Mouse (Mus musculus): ENCODE results near the gene Samd14. TPM values are rescaled to one million over a fixed set of nuclear protein-coding genes. Genes with fewer than 3 reads are reported as not detected.
"Not testable (repeated sequence)": the region's sequence is repeated elsewhere in the genome, so short reads cannot be mapped to it uniquely, and the experiment has no call there.

Samd14 gene
- polyA plus RNA-seq, 2 experiments = 25.5 to 46.0 TPM

- WGBS = 4% methylated on average over 27 of the region's 27 CpGs
- peak; percentile 81 for DNase-seq (ENCODE audit: low spot score)
- ATAC-seq (ENCODE audit: low FRiP score, low read depth) = peak; percentile 67
- Histone ChIP-seq H3K9ac (ENCODE audit: low read depth, low read length, severe bottlenecking) (peak overlapping the region; percentile 53), H3K4me1 (ENCODE audit: control insufficient read depth, insufficient read depth, low read length) (peaks cover 29% of the 10 kb centered on the region), H3K4me3 (replicated peaks; ENCODE audit: low read length) (peak overlapping the region; percentile 37), H3K36me3 (ENCODE audit: control insufficient read depth, insufficient read depth, low read length) (peaks cover 43% of the 10 kb centered on the region), H3K27ac (replicated peaks; ENCODE audit: low read depth, low read length) (peak overlapping the region; percentile 56; the same call in 1 of the 2 replicates), H3K4me2 (replicated peaks; ENCODE audit: low read depth, low read length, severe bottlenecking) (peak overlapping the region; percentile 73), H3K9me3 (ENCODE audit: control insufficient read depth, low read length) (no peaks in the 10 kb centered on the region), H3K27me3 (ENCODE audit: control insufficient read depth, insufficient read depth, low read length) (no peaks in the 10 kb centered on the region)
- 0 out of 2 replicates have a peak, but pooled peaks have one; percentile 36 for TF ChIP-seq POLR2A (IDR thresholded peaks at IDR 0.05; ENCODE audit: borderline replicate concordance, extremely low read depth, insufficient read depth, insufficient read length)
Observed at GRCm38 (mm10) chr11:95006525-95007219, 3.0 kb upstream of the Samd14 start.

GRCm38 (mm10) chr11:95007418-95007817 lies 2.3 kb upstream of the Samd14 start:
- no peak overlapping the region for H3K27ac ChIP-seq (replicated peaks; ENCODE audit: low read depth, low read length)
- H3K27me3 ChIP-seq (ENCODE audit: control insufficient read depth, insufficient read depth, low read length) = no peaks in the 10 kb centered on the region
- no peak for TF ChIP-seq POLR2A (IDR thresholded peaks at IDR 0.05; ENCODE audit: borderline replicate concordance, extremely low read depth, insufficient read depth, insufficient read length)
- H3K9me3 ChIP-seq (ENCODE audit: control insufficient read depth, low read length) = no peaks in the 10 kb centered on the region
- DNase-seq (ENCODE audit: low spot score) (no peak), ATAC-seq (ENCODE audit: low FRiP score, low read depth) (no peak)
- H3K9ac ChIP-seq (ENCODE audit: low read depth, low read length, severe bottlenecking) = no peak overlapping the region
- H3K4me1 ChIP-seq (ENCODE audit: control insufficient read depth, insufficient read depth, low read length) = peaks cover 36% of the 10 kb centered on the region
- 0 out of 2 replicates have a peak overlapping the region, but pooled peaks have one; percentile 73 for H3K4me2 ChIP-seq (replicated peaks; ENCODE audit: low read depth, low read length, severe bottlenecking)
- H3K4me3 ChIP-seq (replicated peaks; ENCODE audit: low read length) = no peak overlapping the region
- WGBS = 65% methylated on average over 3 of the region's 3 CpGs
- H3K36me3 ChIP-seq (ENCODE audit: control insufficient read depth, insufficient read depth, low read length) = peaks cover 36% of the 10 kb centered on the region

GRCm38 (mm10) chr11:95008661-95009628 lies 734 bp upstream of the Samd14 start:
- H3K4me1 ChIP-seq (ENCODE audit: control insufficient read depth, insufficient read depth, low read length) = peaks cover 44% of the 10 kb centered on the region
- H3K4me3 ChIP-seq (replicated peaks; ENCODE audit: low read length) = peak overlapping the region; percentile 85
- peak; percentile 47 for DNase-seq (ENCODE audit: low spot score)
- H3K36me3 ChIP-seq (ENCODE audit: control insufficient read depth, insufficient read depth, low read length) = peaks cover 22% of the 10 kb centered on the region
- H3K27me3 ChIP-seq (ENCODE audit: control insufficient read depth, insufficient read depth, low read length) = no peaks in the 10 kb centered on the region
- H3K4me2 ChIP-seq (replicated peaks; ENCODE audit: low read depth, low read length, severe bottlenecking) = peak overlapping the region; percentile 90
- H3K27ac ChIP-seq (replicated peaks; ENCODE audit: low read depth, low read length) = peak overlapping the region; percentile 92
- TF ChIP-seq POLR2A (IDR thresholded peaks at IDR 0.05; ENCODE audit: borderline replicate concordance, extremely low read depth, insufficient read depth, insufficient read length) = no peak
- WGBS = 29% methylated on average over 15 of the region's 15 CpGs
- ATAC-seq (ENCODE audit: low FRiP score, low read depth) = peak; percentile 44
- peak overlapping the region; percentile 90 for H3K9ac ChIP-seq (ENCODE audit: low read depth, low read length, severe bottlenecking)
- H3K9me3 ChIP-seq (ENCODE audit: control insufficient read depth, low read length) = no peaks in the 10 kb centered on the region

GRCm38 (mm10) chr11:95010141-95010739 lies 561 bp downstream of the Samd14 start:
- peak overlapping the region; percentile 85 for H3K4me3 ChIP-seq (replicated peaks; ENCODE audit: low read length)
- H3K27ac ChIP-seq (replicated peaks; ENCODE audit: low read depth, low read length) = peak overlapping the region; percentile 92
- no peak for TF ChIP-seq POLR2A (IDR thresholded peaks at IDR 0.05; ENCODE audit: borderline replicate concordance, extremely low read depth, insufficient read depth, insufficient read length)
- peak overlapping the region; percentile 90 for H3K9ac ChIP-seq (ENCODE audit: low read depth, low read length, severe bottlenecking)
- H3K36me3 ChIP-seq (ENCODE audit: control insufficient read depth, insufficient read depth, low read length) = peaks cover 21% of the 10 kb centered on the region
- peak; percentile 35; the same call in 1 of the 2 replicates for ATAC-seq (ENCODE audit: low FRiP score, low read depth)
- peak overlapping the region; percentile 90 for H3K4me2 ChIP-seq (replicated peaks; ENCODE audit: low read depth, low read length, severe bottlenecking)
- WGBS = under 1% methylated on average over 32 of the region's 40 CpGs
- DNase-seq (ENCODE audit: low spot score) = no peak
- H3K9me3 ChIP-seq (ENCODE audit: control insufficient read depth, low read length) = no peaks in the 10 kb centered on the region
- H3K4me1 ChIP-seq (ENCODE audit: control insufficient read depth, insufficient read depth, low read length) = peaks cover 44% of the 10 kb centered on the region
- H3K27me3 ChIP-seq (ENCODE audit: control insufficient read depth, insufficient read depth, low read length) = no peaks in the 10 kb centered on the region

- H3K36me3 ChIP-seq (ENCODE audit: control insufficient read depth, insufficient read depth, low read length) = peaks cover 21% of the 10 kb centered on the region
- WGBS = 9% methylated on average over 4 of the region's 4 CpGs
- H3K4me2 ChIP-seq (replicated peaks; ENCODE audit: low read depth, low read length, severe bottlenecking) = peak overlapping the region; percentile 90
- peak overlapping the region; percentile 85 for H3K4me3 ChIP-seq (replicated peaks; ENCODE audit: low read length)
- peaks cover 43% of the 10 kb centered on the region for H3K4me1 ChIP-seq (ENCODE audit: control insufficient read depth, insufficient read depth, low read length)
- not testable (repeated sequence) for H3K27me3 ChIP-seq (ENCODE audit: control insufficient read depth, insufficient read depth, low read length); ATAC-seq (ENCODE audit: low FRiP score, low read depth); H3K9me3 ChIP-seq (ENCODE audit: control insufficient read depth, low read length); DNase-seq (ENCODE audit: low spot score)
- peak overlapping the region; percentile 90 for H3K9ac ChIP-seq (ENCODE audit: low read depth, low read length, severe bottlenecking)
- peak overlapping the region; percentile 92; the same call in 1 of the 2 replicates for H3K27ac ChIP-seq (replicated peaks; ENCODE audit: low read depth, low read length)
Observed at GRCm38 (mm10) chr11:95010841-95011403, 1.2 kb downstream of the Samd14 start.

Data from limb, embryonic 14.5 days (tissue).